Mouse (Mus musculus) embryonic facial prominence, embryonic 14.5 days (tissue): ENCODE measurements at regions not wholly inside any gene's neighbourhood (a gene's known extent, or its start where the extent isn't known, plus 50 kb on each side); places are given as distances from the start of the nearest gene placed in this dataset.

Experiments used
- ATAC-seq: fragments of 200-750 bp; cut with Nextera tagmentation; 2 replicates; pipeline ENCODE4 v1.8.0; 2017; ENCODE audit warnings: low read depth, moderate number of reproducible peaks, moderate TSS enrichment
- DNase-seq: peaks from one replicate; pipeline ENCODE4 v3.0.0-alpha.2; 2015; ENCODE audit warnings: low spot score
- H3K27ac ChIP-seq: fragments of 300-500 bp; sonication (generic); replicated peaks from 2 replicates; pipeline ENCODE4 v1.5.1; 2014; ENCODE audit warnings: low read depth, mild to moderate bottlenecking, low read length, moderate library complexity
- H3K27me3 ChIP-seq: fragments of 300-500 bp; sonication (generic); replicated peaks from 2 replicates; pipeline ENCODE4 v1.6.1; 2014; ENCODE audit warnings: low read length; ENCODE audit not compliant: control insufficient read depth, insufficient read depth
- H3K36me3 ChIP-seq: fragments of 300-500 bp; sonication (generic); 2 replicates; pipeline ENCODE4 v1.6.1; 2014; ENCODE audit warnings: low read length, mixed read lengths; ENCODE audit not compliant: control insufficient read depth, insufficient read depth
- H3K4me1 ChIP-seq: fragments of 300-500 bp; sonication (generic); 2 replicates; pipeline ENCODE4 v1.6.1; 2014; ENCODE audit warnings: antibody characterized with exemption, low read length; ENCODE audit not compliant: control insufficient read depth, insufficient read depth
- H3K4me2 ChIP-seq: fragments of 300-500 bp; sonication (generic); 2 replicates; pipeline ENCODE4 v1.6.1; 2014; ENCODE audit warnings: low read depth, mild to moderate bottlenecking, low read length, moderate library complexity, mixed read lengths
- H3K4me3 ChIP-seq: fragments of 300-500 bp; sonication (generic); 2 replicates; pipeline ENCODE4 v1.5.1; 2014; ENCODE audit warnings: low read depth, mild to moderate bottlenecking, low read length
- H3K9ac ChIP-seq: fragments of 300-500 bp; sonication (generic); 2 replicates; pipeline ENCODE4 v1.6.1; 2014; ENCODE audit warnings: low read depth, mild to moderate bottlenecking, low read length, moderate library complexity, mixed read lengths
- H3K9me3 ChIP-seq: fragments of 300-500 bp; sonication (generic); 2 replicates; pipeline ENCODE4 v1.6.1; 2016; ENCODE audit warnings: low read length; ENCODE audit not compliant: control insufficient read depth
- WGBS: fragments of 180-500 bp; shearing (Covaris S2); extraction: QIAGEN DNeasy Blood & Tissue Kit; methylation state at CpG from one replicate; pipeline ENCODE4 v1.1.7; 2014; 5-methylcytosine and 5-hydroxymethylcytosine counted together

- Histone ChIP-seq H3K36me3 (no peaks in the 10 kb centered on the region), H3K9ac (no peak overlapping the region), H3K4me3 (no peak overlapping the region), H3K27ac (no peak overlapping the region), H3K9me3 (no peaks in the 10 kb centered on the region), H3K4me1 (no peaks in the 10 kb centered on the region), H3K27me3 (no peaks in the 10 kb centered on the region), H3K4me2 (no peak overlapping the region)
- WGBS, result 28% methylated on average over 1 of the region's 1 CpGs
- ATAC-seq, result no peak
- no peak for DNase-seq
Observed at GRCm38 (mm10) chr2:7906271-7906670, 396.9 kb upstream of the Celf2 start.

GRCm38 (mm10) chr2:7893787-7894186 is 384.4 kb upstream of the Celf2 start:
- 73% methylated on average over 3 of the region's 3 CpGs for WGBS
- H3K4me1 ChIP-seq, result no peaks in the 10 kb centered on the region
- DNase-seq (no peak), ATAC-seq (no peak)
- H3K9ac ChIP-seq, result no peak overlapping the region
- H3K4me3 ChIP-seq, result no peak overlapping the region
- H3K27ac ChIP-seq, result no peak overlapping the region
- H3K27me3 ChIP-seq, result no peaks in the 10 kb centered on the region
- no peaks in the 10 kb centered on the region for H3K36me3 ChIP-seq
- H3K9me3 ChIP-seq, result peaks cover 6% of the 10 kb centered on the region; the same call in 1 of the 2 replicates
- no peak overlapping the region for H3K4me2 ChIP-seq
